Mouse (Mus musculus) embryonic facial prominence, embryonic 14.5 days (tissue): ENCODE results near the gene Cd244a. TPM values are rescaled to one million over a fixed set of nuclear protein-coding genes. Genes with fewer than 3 reads are reported as not detected.

ENCODE experiments used
- ATAC-seq: fragments of 200-750 bp; cut with Nextera tagmentation; 2 replicates; pipeline ENCODE4 v1.8.0; 2017; ENCODE audit warnings: low read depth, moderate number of reproducible peaks, moderate TSS enrichment
- DNase-seq: peaks from one replicate; pipeline ENCODE4 v3.0.0-alpha.2; 2015; ENCODE audit warnings: low spot score
- H3K27ac ChIP-seq: fragments of 300-500 bp; sonication (generic); replicated peaks from 2 replicates; pipeline ENCODE4 v1.5.1; 2014; ENCODE audit warnings: low read depth, mild to moderate bottlenecking, low read length, moderate library complexity
- H3K27me3 ChIP-seq: fragments of 300-500 bp; sonication (generic); replicated peaks from 2 replicates; pipeline ENCODE4 v1.6.1; 2014; ENCODE audit warnings: low read length; ENCODE audit not compliant: control insufficient read depth, insufficient read depth
- H3K36me3 ChIP-seq: fragments of 300-500 bp; sonication (generic); 2 replicates; pipeline ENCODE4 v1.6.1; 2014; ENCODE audit warnings: low read length, mixed read lengths; ENCODE audit not compliant: control insufficient read depth, insufficient read depth
- H3K4me1 ChIP-seq: fragments of 300-500 bp; sonication (generic); 2 replicates; pipeline ENCODE4 v1.6.1; 2014; ENCODE audit warnings: antibody characterized with exemption, low read length; ENCODE audit not compliant: control insufficient read depth, insufficient read depth
- H3K4me2 ChIP-seq: fragments of 300-500 bp; sonication (generic); 2 replicates; pipeline ENCODE4 v1.6.1; 2014; ENCODE audit warnings: low read depth, mild to moderate bottlenecking, low read length, moderate library complexity, mixed read lengths
- H3K4me3 ChIP-seq: fragments of 300-500 bp; sonication (generic); 2 replicates; pipeline ENCODE4 v1.5.1; 2014; ENCODE audit warnings: low read depth, mild to moderate bottlenecking, low read length
- H3K9ac ChIP-seq: fragments of 300-500 bp; sonication (generic); 2 replicates; pipeline ENCODE4 v1.6.1; 2014; ENCODE audit warnings: low read depth, mild to moderate bottlenecking, low read length, moderate library complexity, mixed read lengths
- H3K9me3 ChIP-seq: fragments of 300-500 bp; sonication (generic); 2 replicates; pipeline ENCODE4 v1.6.1; 2016; ENCODE audit warnings: low read length; ENCODE audit not compliant: control insufficient read depth
- WGBS: fragments of 180-500 bp; shearing (Covaris S2); extraction: QIAGEN DNeasy Blood & Tissue Kit; methylation state at CpG from one replicate; pipeline ENCODE4 v1.1.7; 2014; 5-methylcytosine and 5-hydroxymethylcytosine counted together
- polyA plus RNA-seq: library from polyadenylated mRNA; unstranded; fragments of >200 nt; fragmentation: Nextera tagmentation; extraction: Ambion mirVana; gene quantifications from 2 replicates; pipeline ENCODE4 v1.2.1, GENCODE M21; 2014

The Cd244a gene
- polyA plus RNA-seq, 1 experiment from 2014 or later: 0.35 TPM

DNA sequence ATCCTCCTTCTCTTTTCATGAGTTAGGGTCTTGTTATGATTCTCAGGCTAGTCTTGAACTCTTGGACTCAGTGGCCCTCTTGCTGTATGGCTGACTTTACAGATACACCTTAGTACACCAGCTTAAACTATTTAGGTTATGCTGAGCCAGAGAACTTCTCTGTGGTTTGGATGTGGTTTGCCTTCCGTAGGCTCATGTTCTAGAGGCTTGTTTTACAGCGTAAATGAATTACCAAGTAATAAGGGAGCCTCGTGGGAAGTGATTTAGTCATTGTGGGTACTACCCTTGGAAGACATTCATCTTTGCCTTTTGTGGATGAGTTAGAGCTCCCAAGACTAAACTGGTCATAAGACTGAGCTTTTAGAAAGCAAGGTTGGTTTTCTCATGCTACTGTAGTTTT is 68.8 kb downstream of the Cd244a start:
- 68% methylated on average over 3 of the region's 3 CpGs for WGBS
- Histone ChIP-seq H3K4me1 (peaks cover 4% of the 10 kb centered on the region; the same call in 1 of the 2 replicates), H3K9ac (no peak overlapping the region), H3K4me2 (no peak overlapping the region), H3K4me3 (no peak overlapping the region), H3K27ac (no peak overlapping the region), H3K27me3 (no peaks in the 10 kb centered on the region), H3K36me3 (no peaks in the 10 kb centered on the region), H3K9me3 (no peaks in the 10 kb centered on the region)
- no peak for DNase-seq
- ATAC-seq: no peak

DNA sequence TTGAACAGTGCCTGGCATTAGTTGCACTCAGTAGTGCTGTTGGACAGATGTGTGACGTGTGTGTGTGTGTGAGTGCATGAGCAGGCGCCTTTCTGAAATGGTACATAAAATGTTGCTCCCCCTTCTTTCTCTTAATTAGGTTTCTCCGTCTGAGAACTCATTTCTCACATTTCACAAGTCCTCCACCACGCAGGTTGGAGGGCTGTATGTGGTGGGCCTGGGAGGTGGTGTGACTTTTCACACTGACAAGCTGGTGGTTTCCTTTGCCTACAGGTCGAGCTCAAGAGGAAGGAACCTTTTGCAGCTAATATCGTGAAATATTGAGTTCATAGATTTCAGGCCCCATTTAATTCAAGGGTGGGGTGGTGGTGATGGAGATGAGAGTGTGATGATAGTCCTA is 70.2 kb downstream of the Cd244a start:
- peaks cover 4% of the 10 kb centered on the region; the same call in 1 of the 2 replicates for H3K4me1 ChIP-seq
- no peak for DNase-seq
- H3K4me3 ChIP-seq: no peak overlapping the region
- no peaks in the 10 kb centered on the region for H3K36me3 ChIP-seq
- H3K27ac ChIP-seq: no peak overlapping the region
- H3K4me2 ChIP-seq: no peak overlapping the region
- 64% methylated on average over 6 of the region's 6 CpGs for WGBS
- no peak for ATAC-seq
- H3K9ac ChIP-seq: no peak overlapping the region
- H3K9me3 ChIP-seq: no peaks in the 10 kb centered on the region
- no peaks in the 10 kb centered on the region for H3K27me3 ChIP-seq

DNA sequence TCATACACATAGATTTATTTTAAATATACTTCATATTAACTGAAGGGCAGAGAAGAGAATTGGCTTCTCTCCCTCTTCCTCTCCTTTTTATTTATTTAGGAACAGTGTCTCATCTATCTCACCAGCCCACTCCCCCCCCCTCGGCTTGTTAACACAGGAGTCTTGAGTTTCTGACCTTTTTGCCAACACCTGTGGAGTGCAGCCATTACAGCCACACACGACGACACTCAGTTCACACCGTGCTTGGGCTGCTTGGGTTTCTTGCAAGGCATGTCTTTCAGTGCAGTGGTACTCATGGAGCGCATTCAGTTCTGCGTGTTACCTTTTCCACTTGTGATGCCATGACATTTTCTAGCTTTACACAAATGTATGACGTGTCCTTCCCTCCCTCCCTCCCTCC is 71.0 kb downstream of the Cd244a start:
- WGBS: 69% methylated on average over 7 of the region's 7 CpGs
- Histone ChIP-seq H3K4me1 (peaks cover 4% of the 10 kb centered on the region; the same call in 1 of the 2 replicates), H3K4me3 (no peak overlapping the region), H3K9me3 (no peaks in the 10 kb centered on the region), H3K27ac (no peak overlapping the region), H3K27me3 (no peaks in the 10 kb centered on the region), H3K4me2 (no peak overlapping the region), H3K36me3 (no peaks in the 10 kb centered on the region), H3K9ac (no peak overlapping the region)
- DNase-seq: no peak
- no peak for ATAC-seq

DNA sequence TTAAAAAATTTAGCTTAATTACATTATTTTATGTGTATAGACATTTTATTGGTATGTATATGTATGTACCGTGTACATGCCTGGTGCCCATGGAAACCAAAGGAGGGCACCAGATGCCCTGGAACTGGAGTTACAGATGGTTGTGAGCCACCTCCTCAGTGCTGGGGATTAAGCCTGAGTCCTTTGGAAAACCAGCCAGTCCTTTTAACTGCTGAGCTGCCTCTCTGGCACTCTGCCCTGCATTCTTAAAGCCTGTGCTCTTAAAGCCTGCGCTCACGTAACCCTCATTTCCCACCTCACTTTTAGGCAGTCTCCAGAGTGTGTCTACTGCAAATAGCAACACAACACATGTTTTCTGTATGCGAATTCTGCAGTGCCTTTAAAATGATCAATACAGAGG is 71.9 kb downstream of the Cd244a start:
- H3K27ac ChIP-seq: no peak overlapping the region
- DNase-seq (peak; percentile 58), ATAC-seq (no peak)
- H3K4me2 ChIP-seq: no peak overlapping the region
- no peak overlapping the region for H3K4me3 ChIP-seq
- H3K9me3 ChIP-seq: no peaks in the 10 kb centered on the region
- no peak overlapping the region for H3K9ac ChIP-seq
- peaks cover 4% of the 10 kb centered on the region; the same call in 1 of the 2 replicates for H3K4me1 ChIP-seq
- 69% methylated on average over 4 of the region's 4 CpGs for WGBS
- H3K36me3 ChIP-seq: no peaks in the 10 kb centered on the region
- no peaks in the 10 kb centered on the region for H3K27me3 ChIP-seq

DNA sequence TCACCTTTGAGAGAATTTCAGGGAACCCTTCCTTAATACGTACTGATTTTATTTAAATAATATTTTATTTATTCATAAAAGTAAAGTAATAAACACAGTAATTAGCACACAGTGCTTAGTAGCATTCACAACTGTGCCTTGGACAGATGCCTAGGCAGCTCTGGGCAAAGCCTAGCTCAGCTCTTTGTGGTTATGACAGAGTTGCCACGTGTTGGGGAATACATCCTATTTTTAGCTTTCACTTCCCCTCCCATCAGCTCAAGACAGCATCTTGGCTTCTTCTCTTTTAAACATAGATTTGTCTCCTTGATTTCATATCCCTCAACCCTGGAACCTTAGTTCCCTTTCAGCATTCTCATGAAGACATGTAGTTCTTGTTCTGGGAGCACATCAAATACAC is 72.5 kb downstream of the Cd244a start:
- DNase-seq: peak; percentile 41
- Histone ChIP-seq H3K4me1 (peaks cover 4% of the 10 kb centered on the region; the same call in 1 of the 2 replicates), H3K9me3 (no peaks in the 10 kb centered on the region), H3K4me2 (no peak overlapping the region), H3K27ac (no peak overlapping the region), H3K36me3 (no peaks in the 10 kb centered on the region), H3K4me3 (no peak overlapping the region), H3K27me3 (no peaks in the 10 kb centered on the region), H3K9ac (no peak overlapping the region)
- 69% methylated on average over 2 of the region's 2 CpGs for WGBS
- no peak for ATAC-seq

DNA sequence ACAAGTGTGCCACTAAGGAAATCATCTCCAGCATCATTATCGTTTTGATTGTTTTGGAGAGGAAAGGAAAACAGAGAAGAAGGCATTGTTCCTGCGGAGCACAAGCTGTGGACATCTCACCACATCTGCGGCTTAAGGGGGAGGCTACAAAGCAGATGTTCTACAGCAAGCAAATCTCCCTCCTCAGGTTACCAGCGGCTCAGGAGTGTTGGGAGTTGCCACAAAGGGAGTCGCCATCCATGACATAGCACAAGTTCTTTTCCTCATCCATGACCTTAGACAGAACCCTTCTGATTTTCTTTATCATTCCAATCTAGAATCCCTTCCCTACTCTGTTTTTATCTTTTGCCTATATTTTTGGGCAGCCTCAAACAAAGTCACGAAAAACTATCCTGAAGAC is 76.7 kb downstream of the Cd244a start:
- ATAC-seq (no peak), DNase-seq (no peak)
- Histone ChIP-seq H3K9me3 (no peaks in the 10 kb centered on the region), H3K27ac (no peak overlapping the region), H3K4me3 (no peak overlapping the region), H3K27me3 (no peaks in the 10 kb centered on the region), H3K4me1 (peaks cover 4% of the 10 kb centered on the region; the same call in 1 of the 2 replicates), H3K9ac (no peak overlapping the region), H3K36me3 (no peaks in the 10 kb centered on the region), H3K4me2 (no peak overlapping the region)
- 50% methylated on average over 6 of the region's 6 CpGs for WGBS

DNA sequence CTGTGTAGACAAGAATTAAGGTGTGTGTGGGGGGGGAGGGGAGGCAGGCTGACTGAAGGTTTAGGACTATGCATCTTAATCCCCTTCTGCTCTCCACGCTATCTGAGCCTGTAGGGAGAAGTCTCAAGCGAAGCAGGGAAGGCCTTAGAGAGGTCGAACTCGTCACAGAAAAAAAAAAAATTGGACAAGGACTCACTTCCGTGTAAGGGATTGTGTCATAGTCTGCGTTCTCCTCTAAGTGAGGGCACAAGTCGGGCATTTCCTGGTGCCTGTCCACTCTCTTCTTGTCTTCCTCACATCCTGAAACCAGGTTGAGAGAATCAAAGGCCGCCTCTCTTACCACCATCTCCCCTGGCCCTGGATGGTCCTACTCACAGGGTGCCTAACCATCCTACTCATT is 78.1 kb downstream of the Cd244a start:
- Histone ChIP-seq H3K27me3 (no peaks in the 10 kb centered on the region), H3K9me3 (no peaks in the 10 kb centered on the region), H3K4me3 (no peak overlapping the region), H3K36me3 (no peaks in the 10 kb centered on the region), H3K27ac (no peak overlapping the region), H3K9ac (no peak overlapping the region), H3K4me2 (no peak overlapping the region), H3K4me1 (no peaks in the 10 kb centered on the region)
- ATAC-seq (no peak), DNase-seq (no peak)
- WGBS: 73% methylated on average over 8 of the region's 8 CpGs

DNA sequence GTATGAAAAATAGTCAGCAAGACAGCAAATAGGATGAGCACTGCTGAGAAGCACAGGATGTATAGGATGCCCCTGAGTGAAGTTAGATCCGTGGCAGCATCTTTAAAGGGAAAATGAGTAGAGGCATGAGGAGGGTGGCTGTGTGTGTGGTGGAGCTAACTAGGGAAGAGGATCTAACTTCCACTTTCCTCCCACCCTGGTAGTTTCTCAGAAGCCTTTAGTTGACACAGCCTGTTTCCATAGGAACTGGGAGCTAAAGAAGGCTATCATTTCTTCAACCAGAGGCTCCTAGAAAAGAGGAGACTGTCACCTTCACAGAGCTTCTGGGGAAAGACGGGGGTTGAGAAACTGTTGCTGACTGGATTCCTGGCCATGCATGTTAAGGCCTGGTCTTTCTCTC is 79.7 kb downstream of the Cd244a start:
- Histone ChIP-seq H3K36me3 (no peaks in the 10 kb centered on the region), H3K9ac (no peak overlapping the region), H3K27me3 (no peaks in the 10 kb centered on the region), H3K27ac (no peak overlapping the region), H3K4me3 (no peak overlapping the region), H3K4me2 (no peak overlapping the region), H3K9me3 (no peaks in the 10 kb centered on the region), H3K4me1 (no peaks in the 10 kb centered on the region)
- WGBS: 75% methylated on average over 2 of the region's 2 CpGs
- no peak for ATAC-seq
- DNase-seq: no peak

DNA sequence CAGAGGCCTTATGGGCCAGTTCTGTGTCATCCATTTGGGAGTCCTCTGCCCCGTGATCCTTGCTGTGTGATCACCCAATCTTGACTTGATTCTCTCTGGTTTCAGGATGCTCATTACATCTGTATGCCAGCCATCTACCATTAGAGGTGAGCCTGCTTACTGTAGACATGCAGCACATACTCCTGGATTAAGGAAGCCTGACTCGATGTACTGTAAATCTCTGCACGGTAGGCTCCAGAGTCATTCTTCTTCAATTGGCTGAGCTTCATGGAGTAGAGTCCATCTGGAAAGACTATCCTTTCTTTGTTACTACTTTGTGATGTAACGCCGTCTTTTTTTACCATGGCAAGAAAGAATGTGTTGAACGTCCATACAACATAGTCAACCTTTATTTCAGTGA is 81.8 kb downstream of the Cd244a start:
- no peaks in the 10 kb centered on the region for H3K9me3 ChIP-seq
- no peak overlapping the region for H3K4me3 ChIP-seq
- H3K36me3 ChIP-seq: no peaks in the 10 kb centered on the region
- WGBS: 93% methylated on average over 6 of the region's 6 CpGs
- DNase-seq (no peak), ATAC-seq (no peak)
- no peaks in the 10 kb centered on the region for H3K4me1 ChIP-seq
- H3K9ac ChIP-seq: no peak overlapping the region
- H3K27me3 ChIP-seq: no peaks in the 10 kb centered on the region
- H3K4me2 ChIP-seq: no peak overlapping the region
- H3K27ac ChIP-seq: no peak overlapping the region
